Comparison of ENCODE assay signal across 8 mouse cellular contexts in the genomic region with DNA sequence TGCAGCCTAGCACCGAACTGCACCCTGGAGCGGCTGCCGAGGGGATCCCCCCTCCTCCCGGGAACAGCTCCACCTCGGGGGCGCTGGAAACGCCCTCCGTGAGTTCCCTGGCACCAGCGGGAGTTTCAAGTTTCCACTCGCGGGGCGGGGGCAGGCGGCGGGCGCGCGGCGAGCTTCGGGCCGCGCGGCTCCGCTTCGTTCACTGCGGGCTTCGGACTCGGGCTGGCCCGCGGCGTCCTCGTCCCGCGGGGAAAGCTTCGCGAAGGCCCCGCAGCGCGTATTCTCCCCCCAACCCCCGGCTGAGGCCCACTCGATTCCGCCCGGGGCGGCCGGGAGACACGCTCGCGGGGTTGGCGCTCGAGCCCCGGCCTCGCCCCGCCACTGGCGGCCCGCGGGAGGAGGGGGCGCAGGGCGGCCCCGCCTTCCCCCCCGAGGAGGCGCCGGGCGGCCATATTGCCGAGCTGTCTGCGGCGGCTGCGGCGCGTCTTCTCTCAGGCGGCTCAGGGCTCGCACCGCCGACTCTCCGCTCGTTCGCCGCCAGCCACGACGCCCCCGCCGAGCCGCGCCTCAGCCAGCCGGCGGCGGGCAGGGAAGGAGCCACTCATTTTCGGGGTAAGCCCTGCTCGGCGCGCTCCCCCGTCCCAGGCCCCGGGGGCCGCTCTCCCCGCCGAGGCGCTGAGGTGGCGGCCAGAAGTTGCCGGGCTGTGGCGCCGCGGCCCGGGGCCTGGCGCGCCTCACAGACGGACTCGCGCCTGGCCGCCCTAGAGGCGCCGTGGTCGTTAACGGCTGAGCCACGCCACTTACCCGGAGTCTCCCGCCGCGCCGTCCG. TPM values are rescaled to one million over a fixed set of nuclear protein-coding genes. Genes with fewer than 3 reads are reported as not detected.
A peak's percentile ranks its signal among the peaks of the same experiment; 100 is the strongest.
DNase-seq lines count a peak whose midpoint lies in the region; ATAC-seq lines count a peak whose summit lies in the region.

No protein-coding gene starts in this region.

- WGBS in heart, embryonic 12.5 days: under 1% methylated on average over 93 of the region's 118 CpGs
- WGBS in kidney, embryonic 16.5 days: under 1% methylated on average over 103 of the region's 118 CpGs
- WGBS in liver, embryonic 12.5 days (ENCODE audit: insufficient replicate concordance): under 1% methylated on average over 87 of the region's 118 CpGs

- H3K9me3 ChIP-seq in heart, embryonic 12.5 days (replicated peaks): no peaks in the 10 kb centered on the region
- H3K9me3 ChIP-seq in kidney, embryonic 16.5 days (ENCODE audit: low read length): no peaks in the 10 kb centered on the region
- no peaks in the 10 kb centered on the region for H3K9me3 ChIP-seq in liver, embryonic 12.5 days (replicated peaks)

- no peaks in the 10 kb centered on the region for H3K36me3 ChIP-seq in heart, embryonic 12.5 days
- H3K36me3 ChIP-seq in kidney, embryonic 16.5 days (ENCODE audit: insufficient read depth, low read length): no peaks in the 10 kb centered on the region
- H3K36me3 ChIP-seq in liver, embryonic 12.5 days: no peaks in the 10 kb centered on the region
- no peaks in the 10 kb centered on the region for H3K36me3 ChIP-seq in splenic B cell, adult 2 months (ENCODE audit: control insufficient read depth, insufficient read depth, low read length, poor library complexity, severe bottlenecking)

- peak overlapping the region; percentile 99 for H3K27ac ChIP-seq in heart, embryonic 12.5 days (ENCODE audit: poor library complexity, severe bottlenecking)
- H3K27ac ChIP-seq in kidney, embryonic 16.5 days (ENCODE audit: low read length): peak overlapping the region; percentile 99
- H3K27ac ChIP-seq in liver, embryonic 12.5 days: peak overlapping the region; percentile 94

- peak; percentile 88 for DNase-seq in CD4-positive helper T cell, adult 2 months (ENCODE audit: low read depth, low spot score)
- peak; percentile 86 for DNase-seq in brain, adult 2 months (ENCODE audit: low read depth, low spot score)
- peak; percentile 84 for DNase-seq in naive thymus-derived CD4-positive, alpha-beta T cell, adult 2 months (ENCODE audit: low read depth)
- DNase-seq in splenic B cell, adult 2 months (ENCODE audit: low read depth, low spot score): peak; percentile 77

- H3K4me3 ChIP-seq in heart, embryonic 12.5 days: peak overlapping the region; percentile 97
- peak overlapping the region; percentile 96 for H3K4me3 ChIP-seq in kidney, embryonic 16.5 days (ENCODE audit: low read length)
- H3K4me3 ChIP-seq in liver, embryonic 12.5 days: peak overlapping the region; percentile 94

- ATAC-seq in erythroblast, adult 5-6 weeks (replicated peaks; ENCODE audit: low FRiP score, poor library complexity, severe bottlenecking): peak; percentile 60
- ATAC-seq in heart, embryonic 12.5 days (ENCODE audit: insufficient number of reproducible peaks, low FRiP score): peak; percentile 92
- peak; percentile 93 for ATAC-seq in kidney, embryonic 16.5 days (ENCODE audit: low FRiP score, low TSS enrichment)
- peak; percentile 86 for ATAC-seq in liver, embryonic 12.5 days

- peak overlapping the region; percentile 99 for H3K9ac ChIP-seq in heart, embryonic 12.5 days
- peak overlapping the region; percentile 99 for H3K9ac ChIP-seq in kidney, embryonic 16.5 days (replicated peaks; ENCODE audit: low read length)
- peak overlapping the region; percentile 95 for H3K9ac ChIP-seq in liver, embryonic 12.5 days

- peak overlapping the region; percentile 75 for H3K4me2 ChIP-seq in heart, embryonic 12.5 days
- peak overlapping the region; percentile 57 for H3K4me2 ChIP-seq in kidney, embryonic 16.5 days (replicated peaks; ENCODE audit: low read depth, low read length)
- H3K4me2 ChIP-seq in liver, embryonic 12.5 days: peak overlapping the region; percentile 89

- peaks cover 24% of the 10 kb centered on the region for H3K4me1 ChIP-seq in heart, embryonic 12.5 days (replicated peaks)
- H3K4me1 ChIP-seq in kidney, embryonic 16.5 days (ENCODE audit: insufficient read depth, low read length): peaks cover 31% of the 10 kb centered on the region
- H3K4me1 ChIP-seq in liver, embryonic 12.5 days: peaks cover 42% of the 10 kb centered on the region

- no peaks in the 10 kb centered on the region for H3K27me3 ChIP-seq in heart, embryonic 12.5 days (replicated peaks)
- H3K27me3 ChIP-seq in kidney, embryonic 16.5 days (ENCODE audit: insufficient read depth, low read length): no peaks in the 10 kb centered on the region
- H3K27me3 ChIP-seq in liver, embryonic 12.5 days (replicated peaks): no peaks in the 10 kb centered on the region
- H3K27me3 ChIP-seq in splenic B cell, adult 2 months (ENCODE audit: control insufficient read depth, insufficient read depth, low read length, poor library complexity, severe bottlenecking): no peaks in the 10 kb centered on the region; the same call in 1 of the 2 replicates

RNA-seq across cellular contexts. Expression of a gene that starts 1.1 kb away (rescaled TPM):
- total RNA-seq in erythroblast, adult 5-6 weeks (2015; ENCODE audit: low replicate concordance): 29.4 and 31.1 TPM in 2 replicates
- total RNA-seq in erythroblast, adult 5-6 weeks (2017; ENCODE audit: low replicate concordance): 39.3 and 52.5 TPM in 2 replicates
- polyA plus RNA-seq in heart, embryonic 12.5 days (2016; fragmentation: Nextera tagmentation; extraction: Ambion mirVana): 170 and 175 TPM in 2 replicates
- polyA plus RNA-seq in kidney, embryonic 16.5 days (2015; fragmentation: Nextera tagmentation; extraction: Ambion mirVana): 119 and 122 TPM in 2 replicates
- 91.0 and 95.6 TPM in 2 replicates for polyA plus RNA-seq in liver, embryonic 12.5 days (2016; fragmentation: Nextera tagmentation; extraction: Ambion mirVana)

Comparison
In these comparisons a context has a peak if more than half of its experiments do, and no peak if none do; other contexts are left out.
1. Peak in every context shown above with its lines: DNase-seq, ATAC-seq, H3K4me3 ChIP-seq and H3K27ac ChIP-seq.